Mouse (Mus musculus): ENCODE measurements around the gene Ptpn5. TPM values are rescaled to one million over a fixed set of nuclear protein-coding genes. Genes with fewer than 3 reads are reported as not detected.

Ptpn5 gene
- polyA plus RNA-seq, 1 experiment from 2014 or later: 70.2 TPM

DNA sequence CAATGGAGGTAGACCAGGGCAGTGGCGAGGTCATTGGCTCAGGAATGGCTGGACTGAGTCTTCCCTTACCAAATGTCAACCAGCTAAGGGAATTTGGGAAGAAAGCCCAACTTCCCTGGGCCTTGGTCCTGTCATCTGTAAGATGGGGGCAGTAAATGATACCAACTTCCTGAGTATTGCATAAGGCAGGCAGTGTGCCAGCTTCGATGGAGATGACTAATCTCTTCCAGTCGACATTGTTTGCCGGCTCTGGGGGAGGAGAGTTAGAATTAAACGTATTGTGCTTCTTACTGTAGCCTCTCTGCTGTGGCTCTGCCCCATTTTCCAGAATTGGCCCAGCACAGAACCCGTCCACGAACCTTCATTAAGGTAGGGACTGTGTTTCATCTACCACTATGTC, 23.0 kb downstream of the Ptpn5 start:
- H3K4me1 ChIP-seq: no peaks in the 10 kb centered on the region
- no peak overlapping the region for H3K9ac ChIP-seq
- H3K4me3 ChIP-seq: no peak overlapping the region
- ATAC-seq (ENCODE audit: low FRiP score, low read depth): no peak
- no peaks in the 10 kb centered on the region for H3K27me3 ChIP-seq (replicated peaks)
- no peaks in the 10 kb centered on the region for H3K9me3 ChIP-seq
- H3K36me3 ChIP-seq: peaks cover 5% of the 10 kb centered on the region; the same call in 1 of the 2 replicates
- no peak overlapping the region for H3K27ac ChIP-seq
- H3K4me2 ChIP-seq (replicated peaks): no peak overlapping the region
- WGBS: 81% methylated on average over 7 of the region's 7 CpGs

DNA sequence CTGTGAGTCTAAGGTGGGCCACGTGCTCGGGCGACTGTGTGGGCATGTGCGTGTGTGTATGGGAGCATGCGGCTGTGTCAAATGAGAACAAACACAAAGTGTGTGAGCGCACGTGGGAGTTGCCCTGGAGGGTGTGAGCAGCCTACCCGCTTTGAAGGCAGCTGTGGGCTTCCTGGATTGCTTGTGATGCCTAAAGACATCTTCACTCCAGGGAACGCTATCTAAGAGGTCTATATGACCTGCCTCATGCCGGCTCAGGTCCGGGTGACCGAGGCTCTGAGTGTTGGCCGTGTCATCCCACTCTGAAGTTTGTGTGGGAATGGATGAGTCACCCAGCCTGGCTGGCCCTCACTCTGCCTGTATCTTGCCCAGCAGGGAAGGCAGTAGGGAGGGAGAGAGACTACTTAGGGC, 24.7 kb downstream of the Ptpn5 start:
- 83% methylated on average over 13 of the region's 13 CpGs for WGBS
- no peak for ATAC-seq (ENCODE audit: low FRiP score, low read depth)

DNA sequence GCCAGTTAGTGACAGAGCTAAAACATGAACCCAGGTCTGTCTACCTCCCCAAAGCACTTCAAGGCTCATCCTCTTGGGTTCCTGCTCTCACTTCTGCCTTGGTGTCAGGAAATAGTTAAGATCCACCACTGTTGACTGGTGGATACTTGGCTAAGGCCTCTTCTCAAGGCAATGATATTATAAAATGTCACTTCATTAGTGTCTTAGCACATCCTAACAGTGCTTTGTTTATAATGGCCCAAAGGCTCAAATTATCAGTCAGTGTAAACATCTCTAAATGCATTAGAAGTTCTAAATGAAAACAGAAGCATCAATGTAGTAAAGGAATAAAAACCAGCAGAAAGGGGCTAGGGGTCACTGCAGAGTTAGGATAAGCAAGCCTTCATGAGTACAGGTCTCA, 26.5 kb downstream of the Ptpn5 start:
- H3K36me3 ChIP-seq: peaks cover under 1% of the 10 kb centered on the region; the same call in 1 of the 2 replicates
- H3K9me3 ChIP-seq: no peaks in the 10 kb centered on the region
- H3K27me3 ChIP-seq (replicated peaks): no peaks in the 10 kb centered on the region
- ATAC-seq (ENCODE audit: low FRiP score, low read depth): no peak
- no peak overlapping the region for H3K4me3 ChIP-seq
- no peak overlapping the region for H3K9ac ChIP-seq
- H3K27ac ChIP-seq: no peak overlapping the region
- H3K4me1 ChIP-seq: no peaks in the 10 kb centered on the region
- no peak overlapping the region for H3K4me2 ChIP-seq (replicated peaks)

More for the DNA sequence above, 24.7 kb downstream of the Ptpn5 start:
- Histone ChIP-seq H3K9me3 (no peaks in the 10 kb centered on the region), H3K4me1 (no peaks in the 10 kb centered on the region), H3K4me3 (no peak overlapping the region), H3K4me2 (replicated peaks) (no peak overlapping the region), H3K27me3 (replicated peaks) (no peaks in the 10 kb centered on the region), H3K27ac (no peak overlapping the region), H3K36me3 (peaks cover 5% of the 10 kb centered on the region; the same call in 1 of the 2 replicates), H3K9ac (no peak overlapping the region)

DNA sequence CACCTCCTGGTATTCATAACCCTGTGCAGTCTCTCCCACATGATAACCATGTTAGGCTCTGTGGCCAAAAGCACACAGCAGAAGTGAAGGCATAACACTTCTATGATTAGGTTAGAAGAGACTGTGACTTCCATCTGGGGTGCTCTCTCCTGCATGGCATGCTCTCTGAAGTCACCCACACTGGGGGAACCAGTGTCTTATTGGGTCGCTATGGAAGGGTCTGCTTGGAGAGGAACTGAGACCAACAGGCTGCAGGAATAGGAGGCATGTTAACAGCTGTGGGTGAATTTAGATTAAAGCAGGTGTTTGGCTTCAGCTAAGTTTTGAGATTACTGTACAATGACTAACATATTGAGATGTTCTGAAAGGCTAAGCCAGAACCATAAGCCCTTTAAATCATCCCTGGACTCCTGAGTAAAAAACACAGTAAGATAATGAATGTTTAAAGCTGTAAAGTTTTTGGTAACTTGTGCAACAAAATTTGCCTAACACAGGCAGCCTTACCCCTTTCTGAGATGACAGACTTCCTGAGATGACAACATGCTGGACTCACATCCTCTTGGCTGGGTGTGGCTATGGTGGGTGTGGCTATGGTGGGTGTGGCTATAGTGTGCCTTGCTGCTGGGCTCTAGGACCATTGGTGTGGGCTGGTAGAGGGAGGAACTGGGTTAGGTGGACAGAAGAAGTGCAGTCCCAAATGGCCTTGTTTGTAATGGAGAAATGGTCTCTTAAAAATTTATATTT, 29.6 kb downstream of the Ptpn5 start:
- no peak overlapping the region for H3K9ac ChIP-seq
- H3K4me1 ChIP-seq: no peaks in the 10 kb centered on the region
- 77% methylated on average over 1 of the region's 1 CpGs for WGBS
- no peak overlapping the region for H3K4me3 ChIP-seq
- no peak overlapping the region for H3K27ac ChIP-seq
- no peaks in the 10 kb centered on the region for H3K9me3 ChIP-seq
- ATAC-seq (ENCODE audit: low FRiP score, low read depth): no peak
- no peaks in the 10 kb centered on the region for H3K36me3 ChIP-seq
- H3K27me3 ChIP-seq (replicated peaks): no peaks in the 10 kb centered on the region
- H3K4me2 ChIP-seq (replicated peaks): no peak overlapping the region

DNA sequence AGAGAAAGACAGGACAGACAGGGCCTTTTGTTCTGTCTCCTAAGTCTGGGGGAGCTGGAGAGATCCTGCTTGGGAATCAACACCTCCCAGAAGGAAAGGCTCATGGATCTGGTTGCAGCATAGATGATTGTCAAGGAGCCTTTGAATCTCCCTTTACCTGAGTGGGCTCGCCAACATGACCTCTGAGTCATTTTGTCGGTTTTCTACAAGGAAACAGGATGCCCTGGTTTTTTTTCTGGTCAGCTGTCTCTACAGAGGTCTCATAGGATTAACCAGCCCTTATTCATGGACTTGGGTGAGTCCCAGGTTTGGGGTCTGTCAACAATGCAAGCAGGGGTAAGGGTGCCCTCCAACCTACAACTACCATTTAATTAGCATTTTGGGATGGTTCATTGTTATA, 30.5 kb downstream of the Ptpn5 start:
- no peaks in the 10 kb centered on the region for H3K36me3 ChIP-seq
- no peak overlapping the region for H3K27ac ChIP-seq
- WGBS: 78% methylated on average over 2 of the region's 2 CpGs
- no peak overlapping the region for H3K9ac ChIP-seq
- no peak overlapping the region for H3K4me3 ChIP-seq
- no peaks in the 10 kb centered on the region for H3K4me1 ChIP-seq
- H3K9me3 ChIP-seq: no peaks in the 10 kb centered on the region
- no peak for ATAC-seq (ENCODE audit: low FRiP score, low read depth)
- no peaks in the 10 kb centered on the region for H3K27me3 ChIP-seq (replicated peaks)
- no peak overlapping the region for H3K4me2 ChIP-seq (replicated peaks)

DNA sequence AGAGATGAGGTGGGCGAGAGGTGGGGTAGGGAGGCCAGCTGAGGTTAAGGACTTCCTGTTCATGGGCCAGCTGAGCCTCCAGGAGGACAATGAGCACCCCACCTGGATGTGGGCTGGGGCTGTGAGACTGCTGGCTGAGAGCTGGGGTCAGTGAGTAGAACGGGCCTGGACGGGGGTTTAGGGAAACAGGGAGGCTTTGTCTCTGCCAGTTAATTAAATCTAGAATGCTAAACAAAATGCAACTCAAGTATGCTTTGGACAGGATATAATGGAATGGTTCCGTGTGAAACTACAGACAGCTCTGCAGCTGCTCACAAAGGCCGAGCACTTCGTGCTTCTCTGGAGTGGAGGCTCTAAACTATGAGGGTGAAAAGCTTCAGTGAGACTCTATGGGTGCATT, 32.9 kb downstream of the Ptpn5 start:
- H3K27ac ChIP-seq: no peak overlapping the region
- 80% methylated on average over 6 of the region's 6 CpGs for WGBS
- H3K27me3 ChIP-seq (replicated peaks): no peaks in the 10 kb centered on the region
- no peak overlapping the region for H3K4me3 ChIP-seq
- ATAC-seq (ENCODE audit: low FRiP score, low read depth): no peak
- no peak overlapping the region for H3K9ac ChIP-seq
- H3K4me1 ChIP-seq: no peaks in the 10 kb centered on the region
- H3K4me2 ChIP-seq (replicated peaks): no peak overlapping the region
- no peaks in the 10 kb centered on the region for H3K36me3 ChIP-seq
- no peaks in the 10 kb centered on the region for H3K9me3 ChIP-seq

DNA sequence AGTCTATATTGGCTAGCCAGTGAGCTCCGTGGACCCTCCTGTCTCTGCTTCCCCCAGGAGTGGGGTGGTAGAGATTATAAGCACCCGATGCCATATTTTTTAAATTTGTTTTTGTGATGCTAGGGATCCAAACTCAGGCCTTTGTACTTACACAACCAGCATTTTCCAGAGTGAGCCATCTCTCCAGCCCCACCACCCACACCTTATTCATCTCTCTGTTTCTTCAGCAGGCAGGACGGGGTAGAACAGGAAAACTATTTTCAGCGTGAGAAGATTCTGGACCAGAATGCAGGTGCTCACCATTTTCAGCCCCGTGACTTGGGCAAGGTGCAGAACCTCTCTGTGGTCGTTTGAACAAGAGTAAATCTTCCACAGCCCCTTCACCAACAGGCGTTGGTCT, 34.2 kb downstream of the Ptpn5 start:
- Histone ChIP-seq H3K4me3 (no peak overlapping the region), H3K4me1 (no peaks in the 10 kb centered on the region), H3K9ac (no peak overlapping the region), H3K4me2 (replicated peaks) (no peak overlapping the region), H3K27me3 (replicated peaks) (no peaks in the 10 kb centered on the region), H3K9me3 (no peaks in the 10 kb centered on the region), H3K36me3 (no peaks in the 10 kb centered on the region), H3K27ac (no peak overlapping the region)
- no peak for ATAC-seq (ENCODE audit: low FRiP score, low read depth)
- 87% methylated on average over 7 of the region's 7 CpGs for WGBS

DNA sequence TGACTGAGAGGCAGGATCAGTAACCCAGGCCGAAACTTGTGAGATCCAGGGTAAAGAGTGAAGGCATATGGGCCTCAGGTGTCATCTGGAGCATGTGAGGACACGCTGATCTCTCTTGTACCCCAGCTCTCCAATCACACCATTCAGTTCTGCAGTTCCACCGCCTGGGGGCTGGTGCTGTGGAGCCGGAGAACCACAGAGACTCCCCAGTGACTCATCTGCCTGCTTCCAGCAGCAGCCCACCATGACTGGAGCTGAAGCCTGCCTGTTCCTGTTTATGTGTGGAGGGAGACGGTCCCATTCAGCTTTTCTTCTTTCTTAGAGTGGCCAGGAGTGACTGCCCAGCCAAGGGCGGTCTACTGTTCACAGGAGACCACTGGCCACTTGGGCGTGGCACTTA, 35.4 kb downstream of the Ptpn5 start:
- WGBS: 66% methylated on average over 7 of the region's 7 CpGs
- Histone ChIP-seq H3K4me3 (no peak overlapping the region), H3K4me2 (replicated peaks) (no peak overlapping the region), H3K27ac (no peak overlapping the region), H3K9me3 (no peaks in the 10 kb centered on the region), H3K36me3 (no peaks in the 10 kb centered on the region), H3K9ac (no peak overlapping the region), H3K27me3 (replicated peaks) (no peaks in the 10 kb centered on the region), H3K4me1 (no peaks in the 10 kb centered on the region)
- no peak for ATAC-seq (ENCODE audit: low FRiP score, low read depth)

DNA sequence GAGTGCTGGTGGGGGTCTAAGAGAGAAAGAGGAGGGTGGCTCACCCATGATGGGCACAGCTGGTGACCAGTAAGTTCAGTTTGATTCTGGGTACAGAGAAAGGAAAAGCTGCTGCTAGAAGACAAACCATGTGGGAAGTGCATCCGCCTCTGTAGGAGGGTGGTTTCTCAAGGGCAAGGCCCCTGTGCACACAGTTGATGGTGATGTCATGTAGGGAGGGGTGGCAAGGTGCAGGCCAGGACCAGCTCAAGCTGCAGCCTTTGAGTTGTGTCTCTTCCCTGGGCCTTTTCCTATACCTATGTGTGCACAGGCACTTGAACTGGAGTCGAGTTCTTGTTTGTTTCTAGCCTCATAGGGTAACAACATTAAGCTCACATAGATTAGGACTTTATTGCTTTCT, 38.5 kb downstream of the Ptpn5 start:
- WGBS: 73% methylated on average over 2 of the region's 2 CpGs
- no peaks in the 10 kb centered on the region for H3K9me3 ChIP-seq
- H3K36me3 ChIP-seq: peaks cover 6% of the 10 kb centered on the region; the same call in 1 of the 2 replicates
- no peaks in the 10 kb centered on the region for H3K27me3 ChIP-seq (replicated peaks)
- ATAC-seq (ENCODE audit: low FRiP score, low read depth): no peak
- no peak overlapping the region for H3K27ac ChIP-seq
- no peaks in the 10 kb centered on the region for H3K4me1 ChIP-seq
- H3K4me2 ChIP-seq (replicated peaks): no peak overlapping the region
- no peak overlapping the region for H3K4me3 ChIP-seq
- no peak overlapping the region for H3K9ac ChIP-seq

DNA sequence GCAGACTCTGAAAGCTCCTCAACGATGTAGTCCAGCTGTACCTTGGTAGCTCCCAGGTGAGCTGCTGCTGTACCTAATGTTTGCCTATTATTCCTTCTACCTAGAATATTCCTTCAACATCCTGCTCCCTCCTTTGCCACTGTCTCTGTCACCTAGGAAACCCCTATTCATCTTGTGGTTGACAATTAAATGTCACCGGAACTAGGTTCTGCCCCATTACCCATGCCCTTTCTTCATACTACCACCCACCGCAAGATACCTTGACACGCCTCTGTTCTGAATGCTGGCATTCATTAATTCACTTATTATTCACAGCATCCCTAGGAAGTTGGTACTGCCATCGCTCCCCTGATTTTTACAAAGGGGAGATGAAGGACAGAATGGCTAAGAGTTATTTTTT, 39.5 kb downstream of the Ptpn5 start:
- no peak overlapping the region for H3K9ac ChIP-seq
- no peak for ATAC-seq (ENCODE audit: low FRiP score, low read depth)
- H3K27me3 ChIP-seq (replicated peaks): no peaks in the 10 kb centered on the region
- H3K4me1 ChIP-seq: no peaks in the 10 kb centered on the region
- WGBS: 76% methylated on average over 5 of the region's 5 CpGs
- no peak overlapping the region for H3K4me2 ChIP-seq (replicated peaks)
- no peak overlapping the region for H3K4me3 ChIP-seq
- H3K36me3 ChIP-seq: peaks cover 10% of the 10 kb centered on the region; the same call in 1 of the 2 replicates
- no peak overlapping the region for H3K27ac ChIP-seq
- no peaks in the 10 kb centered on the region for H3K9me3 ChIP-seq

DNA sequence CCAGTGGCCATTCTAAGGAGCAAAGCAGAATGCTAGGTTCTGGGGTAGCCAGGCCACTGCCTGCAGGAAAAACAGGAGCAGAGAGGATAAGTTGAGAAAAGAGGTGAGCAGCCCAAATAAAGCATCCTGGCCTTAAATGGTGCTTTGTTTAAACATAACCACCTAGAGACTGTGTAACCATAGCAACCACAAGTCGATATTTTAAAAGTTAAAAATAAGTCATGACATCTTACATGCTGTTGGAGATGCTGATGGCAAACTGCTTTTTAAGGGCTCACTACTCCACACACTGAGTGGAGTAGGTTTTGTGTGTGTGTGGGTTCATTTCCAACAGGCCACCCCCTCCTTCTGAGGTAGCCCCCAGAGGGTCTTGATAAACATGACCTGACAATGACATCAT, 48.4 kb downstream of the Ptpn5 start:
- Histone ChIP-seq H3K9ac (no peak overlapping the region), H3K9me3 (no peaks in the 10 kb centered on the region), H3K4me2 (replicated peaks) (no peak overlapping the region), H3K27me3 (replicated peaks) (no peaks in the 10 kb centered on the region), H3K4me3 (no peak overlapping the region), H3K27ac (no peak overlapping the region), H3K4me1 (0 out of 2 replicates have a peak, but pooled peaks cover 4% of the 10 kb centered on the region), H3K36me3 (peaks cover 28% of the 10 kb centered on the region)
- WGBS: 74% methylated on average over 1 of the region's 1 CpGs
- no peak for ATAC-seq (ENCODE audit: low FRiP score, low read depth)

DNA sequence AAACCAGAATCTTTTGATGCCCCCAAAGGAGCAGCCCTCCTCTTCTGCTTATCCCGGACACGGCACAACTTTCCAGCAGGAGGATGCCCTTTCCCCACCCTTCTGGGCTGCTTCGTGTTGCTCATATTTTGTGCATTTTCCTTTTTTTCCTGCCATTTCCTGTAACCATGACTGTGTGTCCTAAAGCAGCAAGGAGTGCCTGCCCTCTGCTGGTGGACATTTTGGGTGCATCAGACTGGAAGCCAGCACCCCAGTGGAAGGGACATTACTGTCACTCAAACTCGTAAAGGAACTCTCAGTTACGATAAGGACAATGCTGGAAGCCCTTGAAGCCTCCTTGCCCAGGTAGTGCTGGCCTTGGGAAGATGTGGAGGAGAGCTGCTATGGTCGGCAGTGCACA, 52.2 kb downstream of the Ptpn5 start:
- H3K9me3 ChIP-seq: no peaks in the 10 kb centered on the region
- H3K4me3 ChIP-seq: no peak overlapping the region
- H3K27me3 ChIP-seq (replicated peaks): no peaks in the 10 kb centered on the region
- 61% methylated on average over 6 of the region's 6 CpGs for WGBS
- ATAC-seq (ENCODE audit: low FRiP score, low read depth): no peak
- no peak overlapping the region for H3K4me2 ChIP-seq (replicated peaks)
- H3K27ac ChIP-seq: no peak overlapping the region
- H3K9ac ChIP-seq: no peak overlapping the region
- 0 out of 2 replicates have a peak, but pooled peaks cover 4% of the 10 kb centered on the region for H3K4me1 ChIP-seq
- peaks cover 12% of the 10 kb centered on the region for H3K36me3 ChIP-seq

DNA sequence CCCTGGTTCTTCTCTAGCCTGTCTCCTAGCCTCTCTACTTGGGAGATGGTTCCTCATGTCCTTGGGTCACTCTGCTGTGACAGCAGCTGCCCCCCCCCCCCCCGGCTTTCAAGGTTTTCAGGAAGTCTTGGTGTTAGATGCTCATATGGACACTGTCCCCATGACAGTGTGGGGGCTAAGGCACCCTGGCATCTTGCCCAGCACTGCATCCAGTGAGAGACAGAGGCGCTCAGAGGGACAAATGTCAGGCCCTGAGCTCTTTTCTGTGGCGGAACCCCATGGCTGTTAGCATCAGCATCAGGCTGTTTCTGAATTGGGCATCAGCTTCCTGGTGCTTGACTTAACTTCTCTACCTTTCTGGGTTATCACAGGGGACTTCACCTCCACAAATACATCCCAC, 52.6 kb downstream of the Ptpn5 start:
- ATAC-seq (ENCODE audit: low FRiP score, low read depth): no peak
- no peak overlapping the region for H3K4me3 ChIP-seq
- no peak overlapping the region for H3K27ac ChIP-seq
- H3K9me3 ChIP-seq: no peaks in the 10 kb centered on the region
- H3K36me3 ChIP-seq: peaks cover 12% of the 10 kb centered on the region
- no peak overlapping the region for H3K9ac ChIP-seq
- H3K27me3 ChIP-seq (replicated peaks): no peaks in the 10 kb centered on the region
- WGBS: 69% methylated on average over 3 of the region's 3 CpGs
- 0 out of 2 replicates have a peak, but pooled peaks cover 4% of the 10 kb centered on the region for H3K4me1 ChIP-seq
- no peak overlapping the region for H3K4me2 ChIP-seq (replicated peaks)
